Mouse (Mus musculus) heart, postnatal 0 days (tissue): Measurements from ENCODE around the gene Napsa.

Source experiments
- CTCF ChIP-seq: IDR thresholded peaks from 2 replicates; pipeline ENCODE4 v1.5.1; 2016; ENCODE audit warnings: antibody characterized with exemption, control low read depth, low read depth
- EP300 ChIP-seq: IDR thresholded peaks from 2 replicates; pipeline ENCODE4 v1.6.1; 2016; ENCODE audit warnings: antibody characterized with exemption, low read depth

GRCm38 (mm10) chr7:44596051-44596450, 23.9 kb downstream of the Napsa start:
- TF ChIP-seq CTCF: no peak
- no peak for TF ChIP-seq EP300
